Mouse (Mus musculus) yolk sac, embryonic 10.5 days (tissue): ENCODE measurements around the gene Pten.

Source experiments
- DNase-seq: peaks from one replicate; pipeline ENCODE4 v3.0.0-alpha.2; 2017; ENCODE audit warnings: low spot score

The Pten gene

DNA sequence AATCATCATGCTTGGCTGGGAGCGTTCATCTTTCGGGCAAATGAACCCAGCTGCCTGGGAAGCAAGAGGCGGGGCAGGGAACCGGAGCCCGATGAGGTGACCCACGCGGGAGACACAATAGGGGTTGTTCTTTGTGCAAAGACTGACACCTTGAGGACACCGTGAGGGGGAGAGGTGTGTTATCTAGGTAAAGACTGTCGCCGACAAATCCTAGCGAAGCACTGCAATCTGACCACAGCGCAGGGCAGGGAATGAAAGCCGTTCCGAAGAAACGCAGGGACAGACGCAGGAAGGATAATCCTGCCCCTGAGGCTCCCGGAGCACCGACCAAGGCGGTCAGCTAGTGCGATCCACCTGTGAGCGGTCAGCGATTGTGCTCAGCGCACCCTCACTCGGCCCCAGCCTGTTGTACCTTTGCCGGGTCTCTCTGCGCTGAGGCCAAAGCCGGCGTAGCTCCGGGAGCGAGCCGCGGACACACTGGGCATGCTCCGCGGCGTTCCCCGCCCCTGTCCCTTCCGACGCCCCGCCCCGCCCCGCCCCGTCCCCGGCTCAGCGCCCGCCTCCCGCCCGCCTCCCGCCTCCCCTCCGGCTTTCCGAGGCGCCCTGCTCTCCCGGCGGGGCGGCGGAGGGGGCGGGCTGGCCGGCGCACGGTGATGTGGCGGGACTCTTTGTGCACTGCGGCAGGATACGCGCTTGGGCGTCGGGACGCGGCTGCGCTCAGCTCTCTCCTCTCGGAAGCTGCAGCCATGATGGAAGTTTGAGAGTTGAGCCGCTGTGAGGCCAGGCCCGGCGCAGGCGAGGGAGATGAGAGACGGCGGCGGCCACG, at the start of gene Pten:
Pten (plus strand) TSS at position 598 of the 826 bp plus-strand sequence.
- peak; percentile 98 for DNase-seq

DNA sequence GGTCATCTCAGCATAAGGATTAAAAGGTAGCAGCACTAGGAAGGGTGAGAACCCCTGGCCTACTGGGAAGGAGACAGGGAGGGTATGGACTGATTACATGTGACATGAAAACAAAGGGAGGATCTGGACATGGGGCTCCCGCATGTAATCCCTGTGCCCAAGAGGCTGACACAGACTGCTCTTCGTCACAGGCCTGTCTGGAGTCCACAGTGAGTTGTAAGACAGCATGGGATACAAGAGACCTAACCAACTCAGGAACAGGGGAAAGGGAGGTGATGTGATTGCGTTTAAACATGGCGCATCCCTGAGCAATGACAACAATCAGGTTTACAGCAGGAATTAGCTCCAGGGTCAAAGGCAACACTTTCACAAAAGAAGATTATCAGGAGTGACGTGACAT, 48.3 kb upstream of the Pten start:
- no peak for DNase-seq

DNA sequence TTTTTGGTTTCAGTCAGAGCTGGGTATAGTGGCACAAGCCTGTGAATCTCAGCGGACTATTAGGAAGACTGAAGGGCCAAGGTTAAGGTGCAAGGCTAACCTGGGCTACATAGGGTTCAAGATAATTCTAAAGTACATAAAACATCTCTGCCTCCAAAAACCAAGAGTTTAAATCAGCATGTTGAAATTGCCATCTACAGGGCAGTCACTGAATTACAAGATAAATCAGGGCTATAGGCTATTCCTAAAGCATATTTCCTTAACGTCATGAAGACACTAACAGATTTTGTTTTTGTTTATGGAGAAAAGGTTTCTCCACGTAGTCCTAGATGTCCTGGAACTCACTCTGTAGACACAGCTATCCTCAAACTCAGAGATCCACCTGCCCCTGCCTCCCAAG, 47.0 kb upstream of the Pten start:
- no peak for DNase-seq

DNA sequence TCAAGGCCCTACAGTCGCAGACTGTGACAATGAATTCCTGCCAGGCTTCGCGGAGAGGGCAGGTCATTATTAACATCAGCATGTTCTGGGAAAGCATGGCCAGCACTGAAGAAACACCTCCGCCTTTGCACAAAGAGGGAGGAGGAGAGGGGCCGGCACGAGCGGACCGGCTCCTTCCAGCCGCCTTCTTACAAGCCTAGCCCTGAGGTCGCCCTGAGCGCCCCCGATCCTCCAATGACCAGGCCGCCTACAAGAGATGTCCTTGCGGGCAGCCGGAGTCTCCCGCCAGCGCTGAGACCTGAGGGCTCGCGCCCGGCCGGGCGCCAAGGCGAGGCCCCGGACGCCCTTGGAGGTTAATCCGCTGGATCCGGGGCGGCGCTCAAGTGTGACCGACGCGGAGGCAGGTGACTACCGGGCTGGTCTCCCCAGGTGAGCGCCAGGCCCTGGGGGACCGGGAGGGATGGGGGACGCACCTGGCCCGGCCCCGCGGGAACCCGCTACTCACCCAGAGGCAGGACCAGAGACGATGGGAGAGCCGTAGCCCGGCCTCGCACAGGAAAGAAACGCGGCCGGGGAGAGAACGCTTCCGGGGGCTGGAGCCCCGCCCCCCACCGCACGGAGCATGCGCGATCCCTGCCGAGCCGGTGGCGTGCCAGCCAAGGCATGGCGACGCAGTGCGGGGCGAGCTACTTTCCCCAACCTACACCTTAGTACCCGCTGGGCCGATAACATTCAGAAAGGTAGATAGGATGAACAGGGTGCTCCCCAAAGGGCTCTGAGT, 45.3 kb upstream of the Pten start:
- DNase-seq = peak; percentile 91

DNA sequence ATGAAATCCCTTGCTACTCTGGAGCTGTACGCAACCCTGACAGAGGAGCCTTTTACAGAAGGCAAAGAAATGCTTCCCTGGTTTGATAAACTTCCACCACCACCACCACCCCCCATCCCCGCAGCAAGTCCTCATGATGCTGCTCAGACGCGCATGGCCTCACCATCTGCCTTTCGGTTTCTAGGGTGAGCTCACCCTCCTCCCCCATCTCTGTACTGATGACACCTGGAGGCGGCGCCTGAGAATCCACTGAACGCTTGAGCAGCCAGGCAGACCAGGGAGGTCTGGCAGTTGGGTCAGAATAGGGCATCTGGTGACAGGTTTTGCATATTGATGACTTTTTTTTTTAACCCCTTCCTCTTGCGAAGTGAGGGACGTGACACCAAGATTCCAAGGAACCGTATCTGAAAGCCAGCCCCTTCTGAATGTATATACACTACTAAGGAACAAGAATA, 44.7 kb upstream of the Pten start:
- DNase-seq = peak; percentile 73

DNA sequence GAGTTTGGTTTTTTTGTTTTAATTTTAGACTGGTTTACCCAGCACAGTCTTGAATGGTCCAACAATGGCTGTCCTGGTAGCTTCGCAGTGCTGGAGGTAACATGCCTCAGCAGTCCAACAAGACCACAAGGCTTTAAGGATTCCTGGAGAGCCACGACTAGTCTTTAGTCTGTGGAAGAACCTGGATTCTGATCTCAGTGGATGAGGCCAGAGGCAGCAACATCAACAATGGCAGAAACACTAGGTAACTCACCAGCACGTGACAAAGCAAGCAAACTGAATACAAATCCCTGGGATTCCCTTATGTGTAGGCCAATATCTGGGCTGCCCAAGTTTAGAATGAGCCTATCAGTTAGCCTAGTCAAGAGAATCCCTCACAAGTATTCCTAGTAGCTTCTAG, 43.8 kb upstream of the Pten start:
- DNase-seq = no peak

DNA sequence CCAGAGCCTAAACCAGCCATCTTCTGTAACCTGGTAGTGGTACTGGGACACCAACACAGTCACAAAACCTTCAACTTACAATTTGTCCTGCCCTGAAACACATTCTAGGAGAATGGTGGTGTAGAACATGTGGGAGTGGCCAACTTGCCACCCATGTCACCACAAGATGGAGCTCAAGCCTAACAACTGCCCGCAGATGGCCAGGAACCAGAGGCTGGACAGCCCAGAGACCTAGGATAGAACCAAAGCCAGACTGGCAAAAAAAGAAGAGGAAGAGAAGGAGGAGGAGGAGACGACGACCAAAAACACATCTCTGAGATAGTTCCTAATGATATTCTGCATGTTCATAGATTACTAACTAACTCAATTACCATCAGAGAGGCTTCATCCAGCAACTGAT, 42.1 kb upstream of the Pten start:
- DNase-seq = peak; percentile 41

DNA sequence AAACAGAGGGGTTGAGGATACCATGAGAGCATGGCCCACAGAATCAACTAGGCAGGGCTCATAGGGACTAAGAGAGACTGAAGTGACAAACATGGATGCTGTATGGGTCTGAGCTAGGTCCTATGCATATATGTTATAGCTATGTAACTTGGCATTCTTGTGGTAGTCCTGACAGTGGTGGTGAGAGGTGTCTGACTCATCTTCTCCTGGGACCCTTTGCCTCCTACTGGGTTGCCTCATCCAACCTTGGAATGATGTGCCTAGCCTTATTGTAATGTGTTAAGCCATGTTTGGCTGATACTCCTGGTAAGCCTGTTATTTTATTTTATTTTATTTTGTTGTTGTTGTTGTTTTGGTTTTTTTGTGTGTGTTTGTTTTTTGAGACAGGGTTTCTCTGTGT, 41.6 kb upstream of the Pten start:
- no peak for DNase-seq

DNA sequence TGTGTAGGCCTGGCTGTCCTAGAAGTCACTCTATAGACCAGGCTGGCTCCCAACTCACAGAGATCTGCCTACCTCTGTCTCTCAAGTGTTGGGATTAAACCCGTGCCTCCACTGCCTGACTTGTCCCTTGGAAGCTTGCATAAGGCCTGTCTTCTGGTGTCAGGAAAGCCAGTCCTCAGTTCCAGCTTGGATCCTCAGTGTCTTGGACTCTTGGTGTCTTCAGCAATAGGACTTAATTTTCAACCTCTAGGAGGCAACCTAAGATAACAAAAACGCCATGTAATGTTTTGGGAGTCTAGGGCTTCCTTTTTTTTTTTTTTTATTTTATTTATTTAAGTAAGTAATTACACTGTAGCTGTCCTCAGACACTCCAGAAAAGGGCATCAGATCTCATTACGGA, 39.7 kb upstream of the Pten start:
- DNase-seq = no peak

DNA sequence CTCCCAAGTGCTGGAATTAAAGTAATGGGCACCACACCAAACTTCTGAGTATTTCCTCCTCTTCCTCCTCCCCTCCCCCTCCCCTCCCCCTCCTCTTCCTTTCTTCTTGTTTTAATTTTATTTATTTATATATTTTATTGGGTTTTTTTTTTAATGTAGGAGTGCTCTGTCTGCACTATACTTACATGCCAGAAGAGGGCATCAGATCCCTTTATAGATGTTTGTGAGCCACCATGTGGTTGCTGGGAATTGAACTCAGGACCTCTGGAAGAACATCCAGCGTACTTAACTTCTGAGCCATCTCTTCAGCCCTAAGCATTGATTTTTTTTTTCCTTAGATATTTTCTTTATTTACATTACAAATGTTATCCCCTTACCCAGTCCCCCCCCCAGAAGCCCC, 37.0 kb upstream of the Pten start:
- no peak for DNase-seq

DNA sequence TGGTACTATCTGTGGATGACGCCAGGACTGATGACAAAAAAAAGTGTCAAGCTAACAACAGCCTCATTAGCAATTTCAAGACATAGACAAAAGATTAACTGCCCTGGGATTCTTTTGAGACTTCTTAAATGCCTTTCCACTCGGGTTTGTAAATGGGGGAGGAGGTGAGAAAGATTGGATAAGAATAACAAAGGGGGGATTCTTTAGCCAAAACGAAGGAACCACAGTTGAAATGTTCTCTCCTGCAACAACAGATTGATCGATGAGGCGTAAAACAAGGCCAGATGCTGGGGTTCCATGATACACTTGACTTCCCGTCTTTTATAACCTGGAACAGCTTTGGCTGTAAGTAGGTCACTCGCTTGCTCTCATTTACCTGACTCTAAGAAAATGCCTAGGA, 33.5 kb upstream of the Pten start:
- DNase-seq = no peak

DNA sequence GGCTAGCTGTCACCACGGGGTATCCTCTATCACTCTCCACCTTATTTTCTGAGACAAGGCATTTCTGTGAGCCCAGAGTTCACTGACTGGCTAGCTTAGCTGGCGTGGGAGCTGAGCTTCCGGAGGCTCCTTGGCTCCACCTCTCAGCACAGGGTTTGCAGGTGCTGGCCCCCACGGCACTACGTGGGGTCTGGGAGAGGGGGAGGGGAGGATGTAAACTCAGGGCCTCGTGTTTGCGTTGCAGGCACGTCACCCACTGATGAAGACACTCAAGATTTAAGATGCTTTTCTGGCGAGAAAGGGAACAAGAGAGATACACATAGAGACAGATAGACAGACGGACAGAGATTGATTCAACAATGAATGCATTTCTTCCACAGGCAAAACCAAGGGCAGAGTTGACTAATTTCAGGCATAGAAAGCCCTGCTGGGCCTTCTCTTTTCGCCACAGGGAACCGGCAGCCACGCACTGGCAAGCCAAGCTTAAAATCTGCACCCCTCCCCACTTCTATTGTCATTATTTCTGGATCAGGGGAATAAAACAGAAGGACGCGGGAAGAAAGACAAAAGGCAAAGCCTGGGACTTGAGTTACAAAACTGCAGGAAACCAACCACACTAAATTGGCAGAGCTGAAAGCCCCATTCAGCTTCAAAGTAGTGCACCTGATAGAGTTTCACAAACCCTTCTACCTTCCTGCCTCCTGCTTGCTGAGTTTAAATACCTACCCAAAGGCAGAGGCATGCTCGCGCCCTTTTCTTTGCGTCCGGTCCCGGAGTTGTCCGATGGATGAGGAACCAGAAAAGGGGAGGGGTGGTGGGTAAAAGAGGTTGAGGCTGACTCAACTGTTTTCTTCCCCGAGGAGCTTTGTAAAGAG, 30.6 kb upstream of the Pten start:
- DNase-seq = no peak

DNA sequence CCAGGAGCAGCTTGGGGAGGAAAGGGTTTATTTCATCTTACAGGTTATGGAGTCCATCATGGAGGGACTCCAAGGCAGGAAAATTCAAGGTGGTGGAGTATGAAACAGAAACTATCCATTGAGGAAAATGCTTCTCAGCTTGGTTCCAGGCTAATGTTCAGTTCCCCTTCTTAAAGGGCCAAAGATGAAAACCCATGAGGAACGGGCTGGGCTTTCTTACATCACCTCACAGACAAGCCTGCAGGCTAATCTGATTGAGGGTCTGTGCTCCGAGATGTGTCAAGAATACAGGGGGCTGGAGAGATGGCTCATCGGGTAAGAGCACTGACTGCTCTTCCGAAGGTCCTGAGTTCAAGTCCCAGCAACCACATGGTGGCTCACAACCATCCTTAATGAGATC, 27.5 kb upstream of the Pten start:
- DNase-seq = no peak

DNA sequence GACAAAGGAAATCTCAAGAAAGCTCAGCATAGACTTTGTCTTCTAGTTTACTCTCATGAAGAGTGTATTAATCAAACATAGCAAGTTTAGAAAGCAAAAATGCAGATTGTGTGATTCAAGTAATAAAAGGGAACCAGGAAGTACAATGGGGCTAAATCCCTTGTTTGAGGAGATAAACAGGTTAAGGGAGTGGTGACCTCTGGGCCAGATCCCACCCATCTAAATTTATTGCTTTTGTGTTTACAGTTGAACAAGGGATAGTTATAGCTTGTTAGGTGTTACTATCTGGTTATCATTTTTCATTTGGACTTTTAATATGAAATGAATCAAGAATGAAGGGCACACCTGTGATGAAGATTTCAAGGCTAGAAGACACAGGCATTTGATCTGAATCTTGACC, 24.4 kb upstream of the Pten start:
- no peak for DNase-seq

DNA sequence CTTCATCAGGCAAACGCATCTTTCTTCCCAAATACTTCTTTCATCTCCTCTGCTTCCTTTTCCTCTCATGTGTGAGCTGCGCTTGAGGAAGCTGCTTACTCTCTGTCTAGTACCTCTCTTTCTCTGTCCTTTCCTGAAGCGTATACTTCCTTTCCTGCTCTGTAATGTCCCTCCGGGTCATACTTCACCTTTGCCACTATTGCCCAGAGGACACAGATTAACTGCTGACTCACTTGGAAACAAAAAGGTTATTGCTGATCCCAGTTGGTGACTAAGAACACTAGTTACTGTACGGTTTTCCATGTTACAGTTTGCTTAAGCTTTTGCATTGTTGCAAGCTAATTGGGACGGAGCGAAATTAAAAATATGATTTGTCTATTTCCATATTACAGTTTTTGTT, 19.5 kb upstream of the Pten start:
- DNase-seq = no peak

DNA sequence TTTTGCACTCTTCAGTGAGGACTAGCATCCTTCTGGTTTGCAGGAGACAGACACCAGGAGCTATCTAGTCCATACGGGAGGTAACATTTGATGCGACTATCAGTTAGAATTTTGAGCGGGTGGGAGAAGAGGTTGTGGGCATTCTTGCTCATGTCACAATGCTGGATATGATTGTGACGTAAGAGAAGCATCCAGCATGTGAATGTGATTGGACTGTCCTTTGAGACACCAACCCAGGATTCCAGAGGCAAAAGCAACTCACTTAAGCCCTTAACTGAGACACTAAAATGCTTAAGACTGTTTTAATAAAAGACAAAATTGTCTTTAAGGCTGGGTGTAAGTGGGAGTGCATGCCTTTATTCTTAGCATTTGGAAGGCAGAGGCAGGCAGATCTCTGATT, 17.6 kb upstream of the Pten start, which contains the start of gene Atad1:
Atad1 (minus strand) TSS at position 101 of the 400 bp plus-strand sequence.
- no peak for DNase-seq

DNA sequence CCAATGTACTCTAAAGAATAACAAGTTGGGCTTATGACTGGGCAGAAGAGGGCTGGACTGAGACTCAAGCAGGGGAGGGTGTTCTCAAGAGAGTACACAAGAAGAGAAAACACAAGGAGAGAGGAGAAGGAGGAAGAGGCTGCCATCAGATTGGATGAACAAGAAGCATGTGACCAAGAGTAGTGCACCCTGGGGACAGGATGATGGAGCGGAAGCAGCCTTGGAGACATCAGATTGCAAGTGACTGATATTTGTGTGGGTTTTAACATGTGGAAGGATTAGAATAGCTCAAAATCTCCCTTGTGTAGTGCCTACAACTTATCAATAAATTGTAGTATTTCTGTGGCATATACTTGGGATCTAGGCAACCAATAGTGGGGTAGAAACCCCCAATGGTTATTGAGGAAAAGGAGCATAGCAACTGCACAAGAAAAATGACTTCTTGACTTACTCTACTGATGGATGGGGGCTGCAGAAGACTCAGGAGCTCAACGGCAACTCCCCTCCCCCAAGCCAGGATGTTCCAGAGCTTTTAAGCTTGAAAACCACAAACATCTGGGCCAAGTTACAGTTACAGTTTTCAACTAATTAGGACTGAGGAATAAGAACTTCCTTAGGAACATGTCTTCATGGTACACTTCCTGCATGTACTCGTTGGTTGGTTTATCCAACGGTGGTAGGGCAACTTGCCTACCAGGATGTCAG, 16.5 kb upstream of the Pten start:
- no peak for DNase-seq

DNA sequence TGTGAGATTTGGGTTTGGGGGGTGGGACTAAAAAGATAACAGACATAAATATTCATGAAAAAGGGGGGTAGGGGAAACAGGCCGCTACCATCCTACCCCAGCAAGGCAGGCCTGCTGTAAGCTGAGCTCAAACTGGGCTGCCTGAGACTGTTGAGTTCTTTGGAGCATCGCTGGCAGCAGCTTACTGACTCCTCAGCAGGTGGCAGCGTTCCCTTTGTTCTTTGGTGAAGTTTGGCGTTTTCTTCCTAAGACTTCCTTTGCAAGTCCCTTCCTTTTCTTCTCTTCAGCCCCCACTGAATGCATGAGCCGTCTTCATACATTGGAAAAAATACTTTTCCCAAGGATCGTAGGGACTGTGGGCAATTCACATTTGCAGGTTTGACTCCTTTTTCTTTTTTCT, 7.9 kb upstream of the Pten start:
- no peak for DNase-seq

DNA sequence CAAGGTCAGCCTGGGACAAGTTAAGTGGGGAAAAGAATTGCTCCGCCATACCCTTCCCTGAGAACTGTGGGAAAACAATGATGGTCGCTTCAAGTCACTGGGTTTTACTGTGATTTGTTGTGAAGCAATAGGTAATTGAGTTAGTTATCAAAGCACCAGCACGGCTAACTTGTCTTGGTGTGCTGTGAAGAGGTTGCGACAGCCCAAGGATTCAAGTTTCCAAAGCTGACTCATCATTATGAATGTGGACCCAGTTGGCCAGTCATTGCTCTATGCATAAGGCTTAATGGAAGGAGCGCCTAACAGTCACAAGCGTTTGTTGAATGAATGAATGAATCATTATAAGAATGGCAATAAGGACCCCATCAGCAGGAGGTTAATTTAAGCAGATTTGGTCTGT, 4.9 kb upstream of the Pten start:
- no peak for DNase-seq

DNA sequence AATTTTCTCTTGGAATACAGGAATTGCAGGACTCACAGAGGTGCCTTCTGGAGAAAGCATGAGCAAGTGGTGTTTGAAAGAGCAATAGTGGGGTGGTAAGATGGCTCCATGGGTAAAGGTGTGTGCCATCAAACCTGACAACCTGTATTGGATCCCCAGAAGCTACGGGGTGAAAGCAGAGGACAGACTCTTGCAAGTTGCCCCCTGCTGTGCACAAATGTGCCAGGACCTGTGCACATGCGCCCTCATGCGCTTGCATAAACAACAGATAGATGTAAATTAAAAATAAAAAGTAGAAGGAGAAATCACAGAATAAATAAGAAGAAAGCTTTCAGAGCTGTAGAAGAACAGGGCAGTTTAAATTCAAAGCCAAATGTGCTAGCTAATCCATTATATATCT, 3.9 kb upstream of the Pten start:
- no peak for DNase-seq

DNA sequence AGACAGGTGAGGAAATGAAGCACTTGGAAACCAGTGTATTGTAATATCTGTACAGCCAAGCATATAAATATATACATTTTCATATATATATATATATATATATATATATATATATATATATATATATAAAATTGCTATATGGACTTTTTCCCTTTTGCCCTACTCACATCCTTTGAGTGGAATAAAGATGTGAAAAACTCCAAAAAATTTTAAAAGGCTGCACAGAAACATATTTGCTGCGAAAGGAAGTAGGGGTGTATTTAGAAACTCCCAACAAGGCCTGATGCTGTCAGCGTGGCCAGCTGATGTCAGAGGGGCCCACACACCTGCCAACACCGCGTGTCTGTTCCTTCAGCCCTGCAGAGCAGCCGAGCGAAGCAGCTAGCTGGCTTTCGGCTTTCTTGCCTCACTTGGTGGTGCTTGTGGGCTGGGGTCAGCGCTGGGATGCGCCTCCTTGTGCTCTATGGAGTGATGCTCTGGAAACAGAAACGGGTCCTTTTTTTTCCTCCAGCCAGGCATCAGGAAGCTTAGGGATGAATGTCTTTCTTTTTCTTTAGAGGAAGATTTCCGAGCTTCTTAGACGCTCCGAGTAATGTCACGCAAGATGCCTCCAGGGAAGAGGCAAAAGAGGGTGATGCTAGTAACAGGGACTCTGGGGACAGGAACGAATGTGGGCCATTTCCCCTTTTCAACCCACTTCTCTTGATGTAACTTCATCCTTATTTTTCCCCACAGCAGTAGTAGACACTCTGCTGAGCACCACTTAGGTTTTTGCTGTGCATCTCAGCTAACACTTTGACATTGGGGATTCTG, 2.9 kb upstream of the Pten start:
- no peak for DNase-seq
